9 mouse cellular contexts compared by ENCODE assay signal in the genomic region with DNA sequence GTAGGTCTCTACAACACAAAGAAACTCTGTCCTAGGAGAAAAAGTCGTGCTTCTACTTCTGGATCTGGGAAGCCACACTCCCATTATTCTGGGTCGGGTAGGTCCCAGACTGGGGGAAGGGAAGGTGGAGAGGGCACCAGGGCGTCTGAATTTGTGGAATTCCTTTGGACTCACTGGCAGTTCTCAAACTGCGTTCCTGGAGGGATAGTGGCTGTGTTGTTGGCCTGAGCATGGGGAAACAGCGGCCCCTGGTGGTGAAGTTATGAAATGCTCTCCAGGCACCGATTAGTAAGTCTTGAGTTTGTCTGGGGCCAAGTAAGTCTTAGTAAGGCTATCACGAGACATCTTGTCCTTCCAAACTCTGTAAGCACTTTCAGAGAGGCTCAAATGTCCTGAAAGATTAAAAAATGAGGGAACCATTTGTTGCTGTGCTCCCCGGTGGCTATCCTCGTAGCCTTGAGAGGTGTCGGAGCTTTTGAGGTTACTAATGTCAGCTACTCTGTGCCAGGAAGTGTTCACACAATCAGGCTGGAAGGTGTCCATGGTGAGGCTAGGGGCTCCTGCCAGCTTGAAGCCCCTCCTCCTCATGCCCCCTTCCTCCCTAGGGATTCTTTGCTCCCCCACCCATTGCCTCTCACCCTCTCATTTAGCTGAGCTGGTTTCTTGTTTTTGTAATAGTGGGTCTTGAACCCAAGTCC. TPM values are rescaled to one million over a fixed set of nuclear protein-coding genes. Genes with fewer than 3 reads are reported as not detected.
DNase-seq lines count a peak whose midpoint lies in the region; ATAC-seq and TF ChIP-seq lines count a peak whose summit lies in the region.
"Had no signal": no experiment of that assay in that cellular context is flagged by ENCODE, and none has a peak within 500 bp of the region (broad histone marks: within the 10 kb centered on the region; RNA-seq: fewer than 3 reads in every experiment).

No protein-coding gene starts in this region.

- H3K27me3 ChIP-seq in ES-Bruce4 (ENCODE audit: control insufficient read depth, insufficient read depth, low read length, poor library complexity, severe bottlenecking): no peaks in the 10 kb centered on the region
- H3K27me3 ChIP-seq in forebrain, embryonic 11.5 days (ENCODE audit: control insufficient read depth, insufficient read depth, low read length): no peaks in the 10 kb centered on the region
- no peaks in the 10 kb centered on the region for H3K27me3 ChIP-seq in heart, embryonic 16.5 days (ENCODE audit: control insufficient read depth, insufficient read depth, low read length)
- H3K27me3 ChIP-seq in neural tube, embryonic 15.5 days (replicated peaks): no peaks in the 10 kb centered on the region
- H3K27me3 ChIP-seq: limb, embryonic 15.5 days had no signal

- no peak overlapping the region for H3K4me3 ChIP-seq in ES-Bruce4 (ENCODE audit: low read depth, low read length)
- no peak overlapping the region for H3K4me3 ChIP-seq in forebrain, embryonic 11.5 days (ENCODE audit: low read depth, low read length)
- H3K4me3 ChIP-seq in heart, embryonic 16.5 days (ENCODE audit: low read length): no peak overlapping the region
- no peak overlapping the region for H3K4me3 ChIP-seq in neural tube, embryonic 15.5 days (replicated peaks)
- H3K4me3 ChIP-seq: limb, embryonic 15.5 days had no signal

- DNase-seq in c-Kit-positive CD71-positive TER-119-negative erythroid progenitor cells, embryonic 14.5 days (ENCODE audit: low read depth): peak; percentile 63
- DNase-seq in forebrain, embryonic 11.5 days (ENCODE audit: low spot score): peak; percentile 96
- DNase-seq in kidney, postnatal 36 days: peak; percentile 91 to 94
- DNase-seq in lung, adult 18-20 months: peak; percentile 89 to 91
- peak; percentile 96 for DNase-seq in testis, postnatal 10 days (ENCODE audit: low spot score)

- H3K9me3 ChIP-seq in ES-Bruce4 (replicated peaks; ENCODE audit: control insufficient read depth, insufficient read depth, low read length, poor library complexity, severe bottlenecking): no peaks in the 10 kb centered on the region
- no peaks in the 10 kb centered on the region for H3K9me3 ChIP-seq in forebrain, embryonic 11.5 days (ENCODE audit: control insufficient read depth, low read length)
- H3K9me3 ChIP-seq in heart, embryonic 16.5 days (replicated peaks; ENCODE audit: control insufficient read depth, low read length): no peaks in the 10 kb centered on the region
- no peaks in the 10 kb centered on the region for H3K9me3 ChIP-seq in neural tube, embryonic 15.5 days (replicated peaks)
- H3K9me3 ChIP-seq: limb, embryonic 15.5 days had no signal

- TF ChIP-seq CTCF in ES-Bruce4 (IDR thresholded peaks at IDR 0.05; ENCODE audit: low read depth, low read length): peak; percentile 84

- H3K4me1 ChIP-seq in ES-Bruce4 (ENCODE audit: control insufficient read depth, insufficient read depth, low read length): no peaks in the 10 kb centered on the region
- peaks cover 4% of the 10 kb centered on the region; the same call in 1 of the 2 replicates for H3K4me1 ChIP-seq in forebrain, embryonic 11.5 days (replicated peaks; ENCODE audit: control insufficient read depth, insufficient read depth, low read length)
- H3K4me1 ChIP-seq in heart, embryonic 16.5 days (ENCODE audit: control insufficient read depth, insufficient read depth, low read length): peaks cover 27% of the 10 kb centered on the region
- H3K4me1 ChIP-seq in neural tube, embryonic 15.5 days: peaks cover 2% of the 10 kb centered on the region; the same call in 1 of the 2 replicates

- no peak overlapping the region for H3K9ac ChIP-seq in ES-Bruce4 (ENCODE audit: low read depth, poor library complexity, severe bottlenecking)
- H3K9ac ChIP-seq in forebrain, embryonic 11.5 days (ENCODE audit: low read length): 0 out of 2 replicates have a peak overlapping the region, but pooled peaks have one; percentile 24
- H3K9ac ChIP-seq in heart, embryonic 16.5 days (ENCODE audit: low read length): peak overlapping the region; percentile 21; the same call in 1 of the 2 replicates
- H3K9ac ChIP-seq in neural tube, embryonic 15.5 days (replicated peaks): no peak overlapping the region
- H3K9ac ChIP-seq: limb, embryonic 15.5 days had no signal

- no peak overlapping the region for H3K4me2 ChIP-seq in forebrain, embryonic 11.5 days (ENCODE audit: low read depth, low read length, severe bottlenecking)
- 0 out of 2 replicates have a peak overlapping the region, but pooled peaks have one; percentile 13 for H3K4me2 ChIP-seq in heart, embryonic 16.5 days (ENCODE audit: low read depth, low read length)
- no peak overlapping the region for H3K4me2 ChIP-seq in neural tube, embryonic 15.5 days
- H3K4me2 ChIP-seq: limb, embryonic 15.5 days had no signal

- ATAC-seq in forebrain, embryonic 11.5 days (replicated peaks; ENCODE audit: low FRiP score): peak; percentile 82
- ATAC-seq in heart, embryonic 16.5 days (replicated peaks; ENCODE audit: extremely low read depth, insufficient read depth, low FRiP score): peak; percentile 24
- peak; percentile 59 for ATAC-seq in neural tube, embryonic 15.5 days (ENCODE audit: low FRiP score)

- 15% methylated on average over 10 of the region's 10 CpGs for WGBS in forebrain, embryonic 11.5 days
- WGBS in heart, embryonic 16.5 days: 5% methylated on average over 10 of the region's 10 CpGs
- WGBS in neural tube, embryonic 15.5 days: 11% methylated on average over 10 of the region's 10 CpGs

- no peak overlapping the region for H3K27ac ChIP-seq in ES-Bruce4 (ENCODE audit: insufficient read depth, low read length)
- no peak overlapping the region for H3K27ac ChIP-seq in forebrain, embryonic 11.5 days (ENCODE audit: low read depth, low read length)
- no peak overlapping the region for H3K27ac ChIP-seq in heart, embryonic 16.5 days (ENCODE audit: low read length)
- H3K27ac ChIP-seq in neural tube, embryonic 15.5 days (replicated peaks): no peak overlapping the region
- H3K27ac ChIP-seq: limb, embryonic 15.5 days had no signal

- peak; percentile 70; the same call in 1 of the 2 replicates for TF ChIP-seq EP300 in ES-Bruce4 (IDR thresholded peaks at IDR 0.05; ENCODE audit: insufficient read depth, low read depth, low read length)

- no peak for TF ChIP-seq POLR2A in ES-Bruce4 (IDR thresholded peaks at IDR 0.05; ENCODE audit: insufficient read depth, low read length)

- no peaks in the 10 kb centered on the region for H3K36me3 ChIP-seq in ES-Bruce4 (ENCODE audit: control insufficient read depth, insufficient read depth, low read length, poor library complexity, severe bottlenecking)
- no peaks in the 10 kb centered on the region for H3K36me3 ChIP-seq in forebrain, embryonic 11.5 days (ENCODE audit: control insufficient read depth, insufficient read depth, low read length)
- no peaks in the 10 kb centered on the region for H3K36me3 ChIP-seq in heart, embryonic 16.5 days (ENCODE audit: control insufficient read depth, insufficient read depth)
- H3K36me3 ChIP-seq in neural tube, embryonic 15.5 days: no peaks in the 10 kb centered on the region
- H3K36me3 ChIP-seq: limb, embryonic 15.5 days had no signal

RNA-seq across cellular contexts. Expression of gene Ryk, which starts 50.2 kb away (rescaled TPM):
- 81.3 and 85.3 TPM in 2 replicates for polyA plus RNA-seq in ES-Bruce4 (2011; ENCODE audit: insufficient read depth, insufficient read length, low read depth, missing spikeins)
- polyA plus RNA-seq in forebrain, embryonic 11.5 days (2014; fragmentation: Nextera tagmentation; extraction: Ambion mirVana): 26.3 and 32.8 TPM in 2 replicates
- polyA plus RNA-seq in heart, embryonic 16.5 days (2015; fragmentation: Nextera tagmentation; extraction: Ambion mirVana): 12.5 and 15.5 TPM in 2 replicates
- 9.7 and 11.1 TPM in 2 replicates for polyA plus RNA-seq in neural tube, embryonic 15.5 days (2015; fragmentation: Nextera tagmentation; extraction: Ambion mirVana)

Comparison
In these comparisons a context has a peak if more than half of its experiments do, and no peak if none do; other contexts are left out.
1. H3K9ac ChIP-seq: peak in forebrain, embryonic 11.5 days (single experiment) and heart, embryonic 16.5 days (single experiment); none in ES-Bruce4 (single experiment) and neural tube, embryonic 15.5 days (single experiment).
2. ATAC-seq: peak in every context shown above with its lines; median percentile 82 in forebrain, embryonic 11.5 days; 59 in neural tube, embryonic 15.5 days; 24 in heart, embryonic 16.5 days.
3. Peak in every context shown above with its lines, with median percentiles within 50 percentile points of each other: DNase-seq.